18 mouse cellular contexts compared by ENCODE assay signal in genomic region chr15:90535730-90536129, GRCm38 (mm10).
DNase-seq lines count a peak whose midpoint lies in the region; ATAC-seq and TF ChIP-seq lines count a peak whose summit lies in the region.
"Had no signal": no experiment of that assay in that cellular context is flagged by ENCODE, and none has a peak within 500 bp of the region (broad histone marks: within the 10 kb centered on the region; RNA-seq: fewer than 3 reads in every experiment).

No protein-coding gene starts in this region.

- H3K4me2 ChIP-seq in forebrain, embryonic 11.5 days (ENCODE audit: low read depth, low read length, severe bottlenecking), result no peak overlapping the region
- H3K4me2 ChIP-seq in forebrain, embryonic 15.5 days (replicated peaks), result no peak overlapping the region
- H3K4me2 ChIP-seq in kidney, embryonic 14.5 days (replicated peaks; ENCODE audit: low read depth, low read length), result peak overlapping the region; percentile 3; the same call in 1 of the 2 replicates
- H3K4me2 ChIP-seq in midbrain, embryonic 13.5 days (replicated peaks), result no peak overlapping the region
- no peak overlapping the region for H3K4me2 ChIP-seq in midbrain, embryonic 16.5 days (ENCODE audit: low read length)
- H3K4me2 ChIP-seq: heart, embryonic 12.5 days; liver, embryonic 13.5 days; neural tube, embryonic 12.5 days had no signal

- H3K27ac ChIP-seq in forebrain, embryonic 11.5 days (ENCODE audit: low read depth, low read length), result no peak overlapping the region
- H3K27ac ChIP-seq in forebrain, embryonic 15.5 days (replicated peaks), result no peak overlapping the region
- H3K27ac ChIP-seq in kidney, embryonic 14.5 days (ENCODE audit: low read depth, low read length), result no peak overlapping the region
- H3K27ac ChIP-seq in kidney, adult 2 months (ENCODE audit: insufficient read depth, low read depth, low read length), result no peak overlapping the region
- H3K27ac ChIP-seq in midbrain, embryonic 13.5 days, result no peak overlapping the region
- H3K27ac ChIP-seq in midbrain, embryonic 16.5 days (ENCODE audit: low read length), result no peak overlapping the region
- H3K27ac ChIP-seq: hindbrain, postnatal 0 days; liver, embryonic 13.5 days; neural tube, embryonic 12.5 days had no signal

- DNase-seq in forebrain, embryonic 11.5 days (ENCODE audit: low spot score), result no peak
- DNase-seq in kidney, adult 2 months, result no peak
- no peak for DNase-seq in ovary, postnatal 10 days (ENCODE audit: low spot score)
- no peak for DNase-seq in yolk sac, embryonic 10.5 days (ENCODE audit: low spot score)
- DNase-seq: cerebellum, adult 18-20 months; layer of hippocampus, postnatal 36 days; left cerebral cortex, postnatal 4 days; liver, embryonic 13.5 days; spleen, adult 18-20 months; thymus, postnatal 25 days had no signal

- no peaks in the 10 kb centered on the region for H3K36me3 ChIP-seq in forebrain, embryonic 11.5 days (ENCODE audit: control insufficient read depth, insufficient read depth, low read length)
- no peaks in the 10 kb centered on the region for H3K36me3 ChIP-seq in forebrain, embryonic 15.5 days
- H3K36me3 ChIP-seq in kidney, embryonic 14.5 days (ENCODE audit: control insufficient read depth, insufficient read depth, low read length), result no peaks in the 10 kb centered on the region
- H3K36me3 ChIP-seq in kidney, adult 2 months (ENCODE audit: control insufficient read depth, insufficient read depth, low read length), result no peaks in the 10 kb centered on the region
- H3K36me3 ChIP-seq in midbrain, embryonic 13.5 days, result no peaks in the 10 kb centered on the region
- H3K36me3 ChIP-seq in midbrain, embryonic 16.5 days (ENCODE audit: control insufficient read depth, insufficient read depth, low read length), result no peaks in the 10 kb centered on the region
- H3K36me3 ChIP-seq: heart, embryonic 12.5 days; liver, embryonic 13.5 days; neural tube, embryonic 12.5 days had no signal

- H3K4me1 ChIP-seq in forebrain, embryonic 11.5 days (replicated peaks; ENCODE audit: control insufficient read depth, insufficient read depth, low read length), result no peaks in the 10 kb centered on the region
- H3K4me1 ChIP-seq in forebrain, embryonic 15.5 days, result peaks cover 3% of the 10 kb centered on the region; the same call in 1 of the 2 replicates
- no peaks in the 10 kb centered on the region for H3K4me1 ChIP-seq in kidney, embryonic 14.5 days (ENCODE audit: control insufficient read depth, insufficient read depth, low read length)
- H3K4me1 ChIP-seq in kidney, adult 2 months (ENCODE audit: control insufficient read depth, insufficient read depth, low read length), result no peaks in the 10 kb centered on the region
- peaks cover 5% of the 10 kb centered on the region; the same call in 1 of the 2 replicates for H3K4me1 ChIP-seq in midbrain, embryonic 13.5 days (replicated peaks)
- H3K4me1 ChIP-seq in midbrain, embryonic 16.5 days (ENCODE audit: control insufficient read depth, insufficient read depth, low read length), result peaks cover 7% of the 10 kb centered on the region; the same call in 1 of the 2 replicates
- H3K4me1 ChIP-seq: liver, embryonic 13.5 days; neural tube, embryonic 12.5 days had no signal

- no peaks in the 10 kb centered on the region for H3K9me3 ChIP-seq in forebrain, embryonic 11.5 days (ENCODE audit: control insufficient read depth, low read length)
- no peaks in the 10 kb centered on the region for H3K9me3 ChIP-seq in forebrain, embryonic 15.5 days
- H3K9me3 ChIP-seq in kidney, embryonic 14.5 days (ENCODE audit: control insufficient read depth, low read length), result no peaks in the 10 kb centered on the region
- no peaks in the 10 kb centered on the region for H3K9me3 ChIP-seq in midbrain, embryonic 13.5 days
- H3K9me3 ChIP-seq in midbrain, embryonic 16.5 days (replicated peaks; ENCODE audit: control insufficient read depth, low read length, poor library complexity, severe bottlenecking), result no peaks in the 10 kb centered on the region
- H3K9me3 ChIP-seq: heart, embryonic 12.5 days; liver, embryonic 13.5 days; neural tube, embryonic 12.5 days had no signal

- peak; percentile 46 for ATAC-seq in forebrain, embryonic 11.5 days (replicated peaks; ENCODE audit: low FRiP score)
- ATAC-seq in forebrain, embryonic 15.5 days (replicated peaks), result no peak
- 0 out of 2 replicates have a peak, but pooled peaks have one; percentile 12 for ATAC-seq in kidney, embryonic 14.5 days (ENCODE audit: low FRiP score, low TSS enrichment)
- peak; percentile 58; the same call in 1 of the 2 replicates for ATAC-seq in midbrain, embryonic 13.5 days
- ATAC-seq in midbrain, embryonic 16.5 days, result no peak
- ATAC-seq: hindbrain, postnatal 0 days had no signal

- no peak for TF ChIP-seq POLR2A in kidney, adult 2 months (IDR thresholded peaks at IDR 0.05; ENCODE audit: low read depth, low read length)

- WGBS in forebrain, embryonic 11.5 days, result 64% methylated on average over 7 of the region's 7 CpGs
- 34% methylated on average over 7 of the region's 7 CpGs for WGBS in forebrain, embryonic 15.5 days
- 23% methylated on average over 7 of the region's 7 CpGs for WGBS in kidney, embryonic 14.5 days
- 36% methylated on average over 7 of the region's 7 CpGs for WGBS in kidney, adult 2 months
- WGBS in midbrain, embryonic 13.5 days, result 49% methylated on average over 7 of the region's 7 CpGs
- 44% methylated on average over 7 of the region's 7 CpGs for WGBS in midbrain, embryonic 16.5 days

- H3K27me3 ChIP-seq in forebrain, embryonic 11.5 days (ENCODE audit: control insufficient read depth, insufficient read depth, low read length), result no peaks in the 10 kb centered on the region
- no peaks in the 10 kb centered on the region for H3K27me3 ChIP-seq in forebrain, embryonic 15.5 days
- no peaks in the 10 kb centered on the region for H3K27me3 ChIP-seq in kidney, embryonic 14.5 days (ENCODE audit: control insufficient read depth, insufficient read depth, low read length)
- no peaks in the 10 kb centered on the region for H3K27me3 ChIP-seq in kidney, adult 2 months (replicated peaks; ENCODE audit: control insufficient read depth, insufficient read depth, low read length)
- no peaks in the 10 kb centered on the region for H3K27me3 ChIP-seq in midbrain, embryonic 13.5 days
- no peaks in the 10 kb centered on the region for H3K27me3 ChIP-seq in midbrain, embryonic 16.5 days (ENCODE audit: control insufficient read depth, insufficient read depth, low read depth, low read length)
- H3K27me3 ChIP-seq: CH12.LX; heart, embryonic 12.5 days; liver, embryonic 13.5 days; neural tube, embryonic 12.5 days had no signal

- H3K4me3 ChIP-seq in forebrain, embryonic 11.5 days (ENCODE audit: low read depth, low read length), result no peak overlapping the region
- no peak overlapping the region for H3K4me3 ChIP-seq in forebrain, embryonic 15.5 days
- no peak overlapping the region for H3K4me3 ChIP-seq in kidney, embryonic 14.5 days (ENCODE audit: low read length)
- no peak overlapping the region for H3K4me3 ChIP-seq in kidney, adult 2 months (ENCODE audit: insufficient read depth, low read depth, low read length)
- no peak overlapping the region for H3K4me3 ChIP-seq in midbrain, embryonic 13.5 days (replicated peaks)
- H3K4me3 ChIP-seq in midbrain, embryonic 16.5 days (ENCODE audit: low read depth, low read length), result no peak overlapping the region
- H3K4me3 ChIP-seq: heart, embryonic 12.5 days; liver, embryonic 13.5 days; neural tube, embryonic 12.5 days had no signal

- TF ChIP-seq CTCF in kidney, adult 2 months (conservative IDR thresholded peaks at IDR 0.05; ENCODE audit: insufficient read depth, insufficient read length, low read depth, low read length), result no peak

- H3K9ac ChIP-seq in forebrain, embryonic 11.5 days (ENCODE audit: low read length), result no peak overlapping the region
- no peak overlapping the region for H3K9ac ChIP-seq in forebrain, embryonic 15.5 days (replicated peaks)
- H3K9ac ChIP-seq in kidney, embryonic 14.5 days (ENCODE audit: low read depth, low read length), result no peak overlapping the region
- no peak overlapping the region for H3K9ac ChIP-seq in midbrain, embryonic 13.5 days (replicated peaks)
- no peak overlapping the region for H3K9ac ChIP-seq in midbrain, embryonic 16.5 days (ENCODE audit: low read depth, low read length)
- H3K9ac ChIP-seq: heart, embryonic 12.5 days; liver, embryonic 13.5 days; neural tube, embryonic 12.5 days had no signal

Comparison
In these comparisons a context has a peak if more than half of its experiments do, and no peak if none do; other contexts are left out.
1. ATAC-seq: peak in forebrain, embryonic 11.5 days (single experiment), kidney, embryonic 14.5 days (single experiment) and midbrain, embryonic 13.5 days (single experiment); none in forebrain, embryonic 15.5 days (single experiment) and midbrain, embryonic 16.5 days (single experiment).